Mouse (Mus musculus) thymus, postnatal 25 days (tissue): Measurements from ENCODE around the gene Cacng2.

ENCODE experiments used
- DNase-seq: peaks from one replicate; pipeline ENCODE4 v3.0.0; 2022

Gene Cacng2

GRCm38 (mm10) chr15:78119704-78120103 lies at the start of gene Cacng2:
Gene Cacng2 (minus strand): TSS chr15:78120028.
- peak; percentile 90 for DNase-seq

GRCm38 (mm10) chr15:78169566-78169965 lies 49.7 kb upstream of the Cacng2 start:
- DNase-seq, result no peak

GRCm38 (mm10) chr15:78165292-78165691 lies 45.5 kb upstream of the Cacng2 start:
- no peak for DNase-seq

GRCm38 (mm10) chr15:78164466-78164865 lies 44.6 kb upstream of the Cacng2 start:
- no peak for DNase-seq

GRCm38 (mm10) chr15:78161946-78162345 lies 42.1 kb upstream of the Cacng2 start:
- DNase-seq, result no peak

GRCm38 (mm10) chr15:78158335-78158734 lies 38.5 kb upstream of the Cacng2 start:
- no peak for DNase-seq

GRCm38 (mm10) chr15:78157824-78158223 lies 38.0 kb upstream of the Cacng2 start:
- no peak for DNase-seq

- no peak for DNase-seq
These were observed 37.5 kb upstream of the Cacng2 start for GRCm38 (mm10) chr15:78157330-78157729.

- DNase-seq, result no peak
These were observed 35.6 kb upstream of the Cacng2 start for GRCm38 (mm10) chr15:78155421-78155820.

GRCm38 (mm10) chr15:78153045-78153775 lies 33.4 kb upstream of the Cacng2 start:
- no peak for DNase-seq

- DNase-seq, result no peak
These were observed 28.7 kb upstream of the Cacng2 start for GRCm38 (mm10) chr15:78148565-78148964.

GRCm38 (mm10) chr15:78140226-78140625 lies 20.4 kb upstream of the Cacng2 start:
- DNase-seq, result no peak

- no peak for DNase-seq
These were observed 14.8 kb upstream of the Cacng2 start for GRCm38 (mm10) chr15:78134606-78135005.

- no peak for DNase-seq
These were observed 13.6 kb upstream of the Cacng2 start for GRCm38 (mm10) chr15:78133389-78133788.

- DNase-seq, result no peak
These were observed 580 bp downstream of the Cacng2 start for GRCm38 (mm10) chr15:78119248-78119647.

- DNase-seq, result no peak
These were observed 1.4 kb downstream of the Cacng2 start for GRCm38 (mm10) chr15:78118275-78118995.

GRCm38 (mm10) chr15:78117731-78118130 lies 2.1 kb downstream of the Cacng2 start:
- DNase-seq, result no peak

GRCm38 (mm10) chr15:78116936-78117335 lies 2.9 kb downstream of the Cacng2 start:
- DNase-seq, result no peak

- no peak for DNase-seq
These were observed 3.6 kb downstream of the Cacng2 start for GRCm38 (mm10) chr15:78116244-78116643.

- no peak for DNase-seq
These were observed 20.3 kb downstream of the Cacng2 start for GRCm38 (mm10) chr15:78099516-78099915.

GRCm38 (mm10) chr15:78096004-78096403 lies 23.8 kb downstream of the Cacng2 start:
- DNase-seq, result no peak

GRCm38 (mm10) chr15:78093597-78093996 lies 26.2 kb downstream of the Cacng2 start:
- no peak for DNase-seq

- no peak for DNase-seq
These were observed 36.8 kb downstream of the Cacng2 start for GRCm38 (mm10) chr15:78082841-78083572.

GRCm38 (mm10) chr15:78082149-78082548 lies 37.7 kb downstream of the Cacng2 start:
- DNase-seq, result no peak
